Mouse (Mus musculus) limb, embryonic 10.5 days (tissue): ENCODE measurements around the gene Slc41a1. TPM values are rescaled to one million over a fixed set of nuclear protein-coding genes. Genes with fewer than 3 reads are reported as not detected.
A peak's percentile ranks its signal among the peaks of the same experiment; 100 is the strongest.

Experiments
- DNase-seq: peaks from one replicate; pipeline ENCODE4 v3.0.0-alpha.2; 2017; ENCODE audit warnings: low spot score
- H3K27ac ChIP-seq: fragments of 300-500 bp; sonication (generic); 2 replicates; pipeline ENCODE4 v1.5.1; 2016; ENCODE audit warnings: mild to moderate bottlenecking
- H3K27me3 ChIP-seq: fragments of 300-500 bp; sonication (generic); 2 replicates; pipeline ENCODE4 v1.6.1; 2016; ENCODE audit warnings: low read depth, mild to moderate bottlenecking; ENCODE audit not compliant: poor library complexity, severe bottlenecking
- H3K36me3 ChIP-seq: fragments of 300-500 bp; sonication (generic); 2 replicates; pipeline ENCODE4 v1.6.1; 2016; ENCODE audit warnings: mild to moderate bottlenecking, moderate library complexity
- H3K4me1 ChIP-seq: fragments of 300-500 bp; sonication (generic); 2 replicates; pipeline ENCODE4 v1.6.1; 2016
- H3K4me3 ChIP-seq: fragments of 300-500 bp; sonication (generic); 2 replicates; pipeline ENCODE4 v1.5.1; 2016; ENCODE audit warnings: mild to moderate bottlenecking, moderate library complexity
- H3K9me3 ChIP-seq: fragments of 300-500 bp; sonication (generic); replicated peaks from 2 replicates; pipeline ENCODE4 v1.6.1; 2016; ENCODE audit warnings: mild to moderate bottlenecking
- WGBS: fragments of 180-500 bp; shearing (Covaris S2); methylation state at CpG from one replicate; pipeline ENCODE4 v1.1.7; 2016; 5-methylcytosine and 5-hydroxymethylcytosine counted together
- polyA plus RNA-seq: library from polyadenylated mRNA; unstranded; fragments of >200 nt; fragmentation: Nextera tagmentation; extraction: Ambion mirVana; gene quantifications from 2 replicates; pipeline ENCODE4 v1.2.1, GENCODE M21; 2016

Gene Slc41a1
- polyA plus RNA-seq, 1 experiment from 2014 or later: 13.0 TPM

DNA sequence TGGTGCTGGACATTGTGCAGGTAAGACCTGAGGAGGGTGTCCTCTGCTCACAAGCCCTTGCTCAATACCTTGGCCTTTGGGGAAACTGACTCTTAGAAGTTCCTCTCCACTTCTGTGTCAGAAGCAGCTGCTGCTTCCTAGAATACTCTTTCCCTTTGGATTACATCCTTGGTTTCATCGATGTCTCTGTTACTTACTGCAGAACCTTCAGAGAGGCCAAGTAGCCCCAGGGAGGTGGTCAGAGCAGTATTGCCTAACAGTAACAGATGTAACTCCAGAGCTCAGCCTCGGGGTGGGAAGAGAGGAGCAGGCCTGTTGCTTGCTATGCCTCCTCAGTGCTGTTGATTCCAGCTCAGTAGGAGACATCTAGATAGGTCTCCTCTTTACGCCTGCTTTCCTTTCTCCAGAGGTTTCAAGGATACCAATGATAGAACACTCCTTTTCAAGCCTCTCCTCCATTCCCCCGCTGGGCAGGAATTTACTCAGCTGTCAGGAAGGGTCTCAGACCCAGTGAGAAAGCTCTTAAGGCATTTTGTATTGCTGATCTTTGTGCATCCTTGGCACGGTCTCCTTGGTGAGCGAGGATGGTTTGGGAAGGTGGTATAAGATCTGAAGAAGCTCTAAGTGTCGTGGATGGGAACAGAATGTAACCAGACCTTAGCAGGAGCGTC is 3.8 kb downstream of the Slc41a1 start:
- H3K4me1 ChIP-seq: peaks cover 37% of the 10 kb centered on the region
- no peak for DNase-seq
- 87% methylated on average over 8 of the region's 8 CpGs for WGBS
- no peak overlapping the region for H3K27ac ChIP-seq
- H3K9me3 ChIP-seq: no peaks in the 10 kb centered on the region
- H3K36me3 ChIP-seq: peaks cover 61% of the 10 kb centered on the region
- no peaks in the 10 kb centered on the region for H3K27me3 ChIP-seq
- no peak overlapping the region for H3K4me3 ChIP-seq

DNA sequence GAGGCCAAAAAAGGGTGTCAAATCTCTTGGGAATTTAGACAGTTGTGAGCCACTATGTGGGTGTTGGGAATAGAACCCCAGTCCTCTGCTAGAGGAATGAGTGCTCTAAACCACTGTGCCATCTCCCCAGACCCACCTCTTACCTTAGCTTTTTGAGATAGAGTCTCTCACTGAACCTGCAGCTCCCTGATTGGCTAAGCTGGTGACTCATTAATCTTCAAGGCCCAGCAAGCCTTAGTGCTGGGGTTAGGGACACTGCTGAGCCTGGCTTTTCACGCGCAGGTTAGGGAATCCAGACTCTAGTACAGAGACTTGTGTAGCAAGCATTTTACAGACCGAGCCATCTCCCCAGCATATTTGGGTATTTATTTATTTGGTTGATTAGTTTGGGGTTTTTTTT is 9.7 kb downstream of the Slc41a1 start:
- no peaks in the 10 kb centered on the region for H3K4me1 ChIP-seq
- H3K36me3 ChIP-seq: peaks cover 82% of the 10 kb centered on the region
- H3K9me3 ChIP-seq: no peaks in the 10 kb centered on the region
- WGBS: 85% methylated on average over 3 of the region's 3 CpGs
- no peaks in the 10 kb centered on the region for H3K27me3 ChIP-seq
- no peak overlapping the region for H3K27ac ChIP-seq
- no peak for DNase-seq
- H3K4me3 ChIP-seq: no peak overlapping the region

- Histone ChIP-seq H3K27me3 (no peaks in the 10 kb centered on the region), H3K4me1 (no peaks in the 10 kb centered on the region), H3K27ac (no peak overlapping the region), H3K4me3 (no peak overlapping the region), H3K9me3 (no peaks in the 10 kb centered on the region), H3K36me3 (peaks cover 83% of the 10 kb centered on the region)
- DNase-seq: no peak
- WGBS: 86% methylated on average over 5 of the region's 5 CpGs
These were observed 11.2 kb downstream of the Slc41a1 start for GRCm38 (mm10) chr1:131838542-131838941.

- H3K27me3 ChIP-seq: no peaks in the 10 kb centered on the region
- no peak for DNase-seq
- no peaks in the 10 kb centered on the region for H3K4me1 ChIP-seq
- H3K9me3 ChIP-seq: no peaks in the 10 kb centered on the region
- H3K36me3 ChIP-seq: peaks cover 83% of the 10 kb centered on the region
- 58% methylated on average over 2 of the region's 2 CpGs for WGBS
- H3K27ac ChIP-seq: no peak overlapping the region
- no peak overlapping the region for H3K4me3 ChIP-seq
These were observed 12.0 kb downstream of the Slc41a1 start for GRCm38 (mm10) chr1:131839279-131839678.

- no peaks in the 10 kb centered on the region for H3K9me3 ChIP-seq
- H3K4me1 ChIP-seq: no peaks in the 10 kb centered on the region
- H3K36me3 ChIP-seq: peaks cover 88% of the 10 kb centered on the region
- H3K27me3 ChIP-seq: no peaks in the 10 kb centered on the region
- no peak overlapping the region for H3K27ac ChIP-seq
- no peak for DNase-seq
- H3K4me3 ChIP-seq: no peak overlapping the region
- WGBS: 91% methylated on average over 4 of the region's 4 CpGs
These were observed 14.9 kb downstream of the Slc41a1 start for GRCm38 (mm10) chr1:131842221-131842620.

DNA sequence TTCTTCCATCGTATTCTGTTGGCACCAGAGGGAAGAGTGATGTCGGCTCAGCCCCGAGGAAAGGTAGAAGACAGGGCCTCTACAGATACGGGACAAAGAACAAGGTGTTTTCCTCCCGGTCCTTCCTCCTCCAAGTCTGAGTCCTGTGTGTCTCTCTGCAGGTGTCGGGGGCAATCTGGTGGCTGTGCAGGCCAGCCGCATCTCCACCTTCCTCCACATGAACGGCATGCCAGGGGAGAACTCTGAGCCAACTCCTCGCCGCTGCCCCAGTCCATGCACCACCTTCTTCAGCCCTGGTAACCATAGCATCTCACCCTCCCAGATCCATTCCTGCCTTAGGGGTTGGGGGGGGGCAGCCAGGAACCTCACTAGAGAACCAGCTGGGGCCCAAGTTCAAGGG is 16.5 kb downstream of the Slc41a1 start:
- DNase-seq: no peak
- no peak overlapping the region for H3K27ac ChIP-seq
- H3K9me3 ChIP-seq: no peaks in the 10 kb centered on the region
- H3K27me3 ChIP-seq: no peaks in the 10 kb centered on the region
- H3K4me3 ChIP-seq: no peak overlapping the region
- peaks cover 91% of the 10 kb centered on the region for H3K36me3 ChIP-seq
- 92% methylated on average over 10 of the region's 10 CpGs for WGBS
- no peaks in the 10 kb centered on the region for H3K4me1 ChIP-seq

DNA sequence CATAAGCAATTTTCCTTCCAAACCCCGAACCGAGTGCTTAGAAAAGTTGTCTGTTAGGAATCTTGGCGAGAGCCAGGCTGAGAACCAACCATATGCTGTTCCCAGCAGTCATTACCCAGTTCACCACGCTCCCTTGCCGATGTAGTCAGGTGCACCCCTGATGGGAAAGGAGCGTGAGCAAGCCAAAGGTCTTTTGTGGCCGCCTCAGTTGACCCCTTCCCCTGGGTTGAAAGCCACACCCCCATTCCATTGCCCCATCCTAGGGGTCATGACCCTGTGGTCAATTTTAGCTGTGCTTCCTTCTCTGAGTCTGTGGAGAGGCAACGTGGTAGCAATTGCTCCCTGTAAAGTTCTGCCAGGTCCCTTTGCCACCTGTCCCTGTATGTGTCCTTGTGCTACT is 17.6 kb downstream of the Slc41a1 start:
- H3K4me3 ChIP-seq: no peak overlapping the region
- WGBS: 76% methylated on average over 8 of the region's 8 CpGs
- no peaks in the 10 kb centered on the region for H3K9me3 ChIP-seq
- no peaks in the 10 kb centered on the region for H3K27me3 ChIP-seq
- peaks cover 79% of the 10 kb centered on the region for H3K36me3 ChIP-seq
- no peaks in the 10 kb centered on the region for H3K4me1 ChIP-seq
- DNase-seq: no peak
- H3K27ac ChIP-seq: no peak overlapping the region

DNA sequence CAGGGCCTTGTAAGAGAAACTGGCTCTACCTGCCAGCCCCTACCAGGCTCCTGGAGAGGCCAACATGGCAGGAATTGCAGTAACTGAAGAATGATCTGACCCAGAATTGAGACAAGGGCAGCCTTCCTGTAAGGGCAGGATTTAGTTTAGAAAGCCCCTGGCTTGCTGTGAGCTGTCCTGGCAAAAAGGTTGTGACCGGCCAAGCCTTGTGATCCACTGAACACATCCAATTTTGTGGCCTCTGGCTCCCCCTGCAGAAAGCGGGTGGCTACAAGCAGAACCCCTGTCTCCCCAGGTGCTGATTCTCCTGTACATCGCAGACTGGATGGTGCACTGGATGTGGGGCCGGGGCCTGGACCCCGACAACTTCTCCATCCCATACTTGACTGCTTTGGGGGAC is 19.0 kb downstream of the Slc41a1 start:
- Histone ChIP-seq H3K4me3 (no peak overlapping the region), H3K9me3 (no peaks in the 10 kb centered on the region), H3K36me3 (peaks cover 66% of the 10 kb centered on the region), H3K27me3 (no peaks in the 10 kb centered on the region), H3K27ac (no peak overlapping the region), H3K4me1 (no peaks in the 10 kb centered on the region)
- 79% methylated on average over 5 of the region's 5 CpGs for WGBS
- DNase-seq: peak; percentile 38

- 75% methylated on average over 4 of the region's 4 CpGs for whole genome bisulfite sequencing
- Histone ChIP-seq H3K9me3 (no peaks in the 10 kb centered on the region), H3K4me1 (no peaks in the 10 kb centered on the region), H3K27ac (no peak overlapping the region), H3K4me3 (no peak overlapping the region), H3K27me3 (no peaks in the 10 kb centered on the region), H3K36me3 (no peaks in the 10 kb centered on the region)
- DNase-seq: no peak
These were observed 34.5 kb downstream of the Slc41a1 start for GRCm38 (mm10) chr1:131861811-131862210.

GRCm38 (mm10) chr1:131865596-131865995 is 38.3 kb downstream of the Slc41a1 start:
- no peak for DNase-seq
- peaks cover 11% of the 10 kb centered on the region for H3K27me3 ChIP-seq
- H3K4me1 ChIP-seq: peaks cover 7% of the 10 kb centered on the region
- H3K27ac ChIP-seq: no peak overlapping the region
- H3K4me3 ChIP-seq: no peak overlapping the region
- 79% methylated on average over 5 of the region's 5 CpGs for WGBS
- no peaks in the 10 kb centered on the region for H3K9me3 ChIP-seq
- no peaks in the 10 kb centered on the region for H3K36me3 ChIP-seq

DNA sequence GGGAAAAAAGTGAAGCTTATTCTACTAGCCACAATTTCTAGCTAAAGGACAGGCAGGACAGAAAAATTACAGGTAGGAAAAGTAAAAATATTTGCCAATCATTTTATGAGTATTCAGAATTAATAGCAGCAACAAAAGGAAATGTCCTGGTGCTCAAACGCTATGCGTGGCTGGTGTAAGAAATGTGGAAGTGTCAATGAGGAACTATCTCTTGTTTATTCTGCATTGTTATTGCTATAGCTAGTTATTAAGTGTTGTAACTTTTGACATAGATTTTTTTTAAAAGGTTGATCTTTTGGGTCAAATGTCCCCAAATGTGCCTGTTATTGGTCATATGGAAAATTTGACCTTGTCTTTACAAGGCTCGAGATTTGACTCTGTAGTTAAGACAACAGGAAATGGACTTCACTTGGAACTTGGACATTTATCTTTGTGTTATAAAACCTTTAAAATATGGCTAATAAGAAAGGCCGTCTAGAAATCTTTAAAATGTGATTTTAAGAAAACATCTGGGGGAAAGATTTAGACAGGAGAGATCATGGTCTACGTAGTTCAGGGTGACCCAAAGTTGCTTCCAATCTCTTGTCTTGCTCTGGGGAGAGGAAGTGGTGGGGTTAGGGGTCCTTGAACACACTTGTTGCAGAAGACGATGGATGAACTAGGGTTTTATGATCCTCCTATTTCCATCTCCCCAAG is 39.2 kb downstream of the Slc41a1 start:
- H3K4me3 ChIP-seq: peak overlapping the region; percentile 69; the same call in 1 of the 2 replicates

DNA sequence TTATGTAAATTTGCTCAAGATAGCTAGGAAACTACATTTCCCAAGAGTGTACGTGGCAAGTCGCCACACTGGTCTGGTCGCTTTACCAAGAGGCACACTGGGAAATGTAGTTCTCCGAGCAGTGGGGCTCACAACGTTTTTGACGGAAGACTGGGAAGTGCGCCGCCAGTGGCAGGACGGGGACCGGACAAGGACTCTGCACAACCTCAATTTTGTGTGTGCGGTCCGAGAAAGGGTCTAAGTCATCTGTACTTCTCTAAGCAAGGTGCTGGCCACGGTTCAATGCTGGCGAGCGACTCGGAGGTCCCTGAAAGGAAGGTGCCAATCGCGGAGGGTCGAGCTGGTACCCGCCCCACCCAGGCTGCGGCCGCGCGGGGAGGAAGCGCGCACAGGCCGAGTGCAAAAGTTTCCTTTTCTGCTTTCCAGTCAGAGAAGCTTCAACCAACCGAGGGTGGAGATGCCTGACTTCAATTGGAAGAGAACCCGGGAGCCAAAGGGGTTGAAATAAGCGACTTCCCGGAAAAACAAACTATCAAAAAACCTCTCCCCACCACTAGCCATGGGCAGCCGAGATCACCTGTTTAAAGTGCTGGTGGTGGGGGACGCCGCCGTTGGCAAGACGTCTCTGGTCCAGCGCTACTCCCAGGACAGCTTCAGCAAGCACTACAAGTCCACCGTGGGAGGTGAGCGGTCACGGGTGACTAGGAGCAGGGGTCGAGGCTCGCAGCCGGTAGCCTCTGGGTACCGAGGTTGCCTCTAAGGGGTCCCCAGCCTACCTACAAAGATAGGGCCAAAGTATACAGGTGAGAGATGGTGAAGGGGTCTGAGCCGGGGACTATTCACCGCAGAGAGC is 40.0 kb downstream of the Slc41a1 start, which contains the start of gene Rab29:
Gene Rab29, plus strand, starts transcription at position 132 of the 853 bp plus-strand sequence.
- Histone ChIP-seq H3K9me3 (no peaks in the 10 kb centered on the region), H3K27ac (peak within 1 kb of the TSS; percentile 67), H3K4me1 (peaks cover 7% of the 10 kb centered on the region), H3K27me3 (peaks cover 11% of the 10 kb centered on the region), H3K36me3 (no peaks in the 10 kb centered on the region), H3K4me3 (peak within 1 kb of the TSS; percentile 69)
- 1% methylated on average over 46 of the region's 46 CpGs for WGBS
- DNase-seq: peak; percentile 89

More for the DNA sequence above, 39.2 kb downstream of the Slc41a1 start:
- H3K4me1 ChIP-seq: peaks cover 7% of the 10 kb centered on the region
- no peak overlapping the region for H3K27ac ChIP-seq
- no peaks in the 10 kb centered on the region for H3K9me3 ChIP-seq
- H3K27me3 ChIP-seq: peaks cover 11% of the 10 kb centered on the region
- no peaks in the 10 kb centered on the region for H3K36me3 ChIP-seq
- DNase-seq: no peak
- 78% methylated on average over 6 of the region's 6 CpGs for WGBS

GRCm38 (mm10) chr1:131867946-131868290 is 40.6 kb downstream of the Slc41a1 start:
- Histone ChIP-seq H3K4me1 (peaks cover 7% of the 10 kb centered on the region), H3K9me3 (no peaks in the 10 kb centered on the region), H3K4me3 (peak overlapping the region; percentile 69), H3K36me3 (no peaks in the 10 kb centered on the region), H3K27me3 (peaks cover 11% of the 10 kb centered on the region), H3K27ac (peak overlapping the region; percentile 67)
- DNase-seq: no peak
- 19% methylated on average over 10 of the region's 10 CpGs for WGBS
